Mouse (Mus musculus): ENCODE data around the gene Arrb1.

The Arrb1 gene

DNA sequence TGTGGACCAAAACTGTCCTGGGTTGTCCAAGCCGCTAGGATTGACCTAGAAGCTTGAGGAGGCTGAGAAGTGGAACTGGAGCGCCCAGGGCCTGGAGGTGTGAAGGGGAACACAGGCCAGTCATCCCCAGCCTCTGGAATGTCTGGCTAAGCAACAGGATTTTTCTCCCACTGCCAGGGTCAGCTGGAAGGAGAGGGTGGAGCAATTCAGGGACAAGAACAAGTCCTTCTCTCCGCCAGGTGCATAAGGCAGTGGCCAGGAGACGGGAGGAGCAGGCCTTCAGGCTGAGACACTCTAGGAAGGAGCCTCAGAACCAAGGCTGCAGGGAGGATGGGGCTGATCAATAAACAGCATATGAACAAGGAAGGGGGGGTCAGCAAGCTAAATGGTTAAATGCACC, 3.2 kb downstream of the Arrb1 start:
- no peak for DNase-seq

DNA sequence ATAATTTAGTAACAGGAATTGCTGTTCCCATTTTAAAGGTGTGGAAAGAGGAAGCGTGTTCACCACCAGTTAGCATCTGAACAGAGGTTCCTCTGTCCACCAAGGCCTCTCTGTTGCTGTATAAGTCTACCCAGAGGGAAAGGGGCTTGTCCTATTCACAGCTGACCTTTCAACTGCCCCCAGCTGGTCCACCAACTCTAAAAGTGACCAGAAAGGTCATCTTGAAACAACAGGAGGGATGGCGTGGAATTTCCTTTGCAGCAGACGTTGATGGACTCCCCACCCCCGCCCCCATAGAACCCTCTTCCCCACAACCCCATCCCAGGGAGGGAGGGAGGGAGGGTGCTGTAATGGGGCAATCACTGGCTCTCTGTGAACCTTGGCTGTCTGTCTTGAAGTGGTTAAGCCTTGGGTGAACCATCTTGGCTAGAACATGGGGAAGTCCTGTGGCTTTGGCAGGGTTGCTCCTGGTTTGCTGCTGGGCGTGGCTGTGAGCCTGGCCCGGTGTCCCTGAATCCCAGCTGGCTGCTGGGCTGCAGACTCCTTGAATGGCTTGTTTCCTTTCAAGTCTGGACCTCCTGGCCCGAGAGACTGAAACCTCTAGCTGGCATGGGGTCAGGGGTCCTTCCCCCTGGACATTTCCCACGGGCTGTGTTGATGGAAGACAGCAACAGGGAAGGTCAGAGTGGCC, 4.1 kb downstream of the Arrb1 start:
- DNase-seq: peak; percentile 47 to 59

DNA sequence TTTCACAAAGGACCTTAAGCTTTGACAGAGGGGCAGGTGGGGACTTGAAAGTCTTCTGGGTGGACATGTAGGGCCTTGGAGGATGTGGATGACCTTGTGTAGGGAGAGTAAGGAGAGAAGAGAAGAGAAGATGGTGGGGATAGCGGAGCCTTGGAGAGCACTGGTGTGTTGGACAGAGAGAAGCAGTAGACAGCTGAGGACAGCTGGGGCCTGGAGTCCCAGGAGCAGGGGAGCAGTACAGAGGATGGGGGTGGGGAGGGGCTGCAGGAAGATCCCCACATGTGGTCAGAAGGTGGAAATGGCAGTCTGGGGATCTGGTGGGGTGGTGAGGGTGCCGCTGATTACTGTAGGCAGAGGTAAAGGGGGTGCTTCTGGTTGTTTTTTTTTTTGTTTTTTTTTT, 4.8 kb downstream of the Arrb1 start:
- DNase-seq: no peak

DNA sequence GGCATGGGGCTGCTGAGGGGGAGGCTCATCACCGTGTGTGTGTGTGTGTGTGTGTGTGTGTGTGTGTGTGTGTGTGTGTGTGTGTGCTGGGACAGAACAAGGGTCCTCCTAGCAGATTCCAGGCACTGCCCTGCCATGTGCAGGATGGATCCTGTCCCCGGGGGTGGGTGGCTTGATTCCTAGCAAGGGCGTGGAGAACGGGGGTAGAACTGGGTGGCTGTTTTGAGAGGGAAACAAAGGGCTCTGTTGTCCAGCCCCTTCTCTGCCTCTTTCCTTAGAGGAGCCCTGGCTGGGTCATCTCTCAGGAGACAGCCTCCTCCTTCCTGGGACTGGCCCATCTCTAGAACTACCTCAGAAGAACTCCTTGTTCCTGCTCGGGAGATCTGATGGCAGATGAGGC, 5.9 kb downstream of the Arrb1 start:
- no peak for DNase-seq

DNA sequence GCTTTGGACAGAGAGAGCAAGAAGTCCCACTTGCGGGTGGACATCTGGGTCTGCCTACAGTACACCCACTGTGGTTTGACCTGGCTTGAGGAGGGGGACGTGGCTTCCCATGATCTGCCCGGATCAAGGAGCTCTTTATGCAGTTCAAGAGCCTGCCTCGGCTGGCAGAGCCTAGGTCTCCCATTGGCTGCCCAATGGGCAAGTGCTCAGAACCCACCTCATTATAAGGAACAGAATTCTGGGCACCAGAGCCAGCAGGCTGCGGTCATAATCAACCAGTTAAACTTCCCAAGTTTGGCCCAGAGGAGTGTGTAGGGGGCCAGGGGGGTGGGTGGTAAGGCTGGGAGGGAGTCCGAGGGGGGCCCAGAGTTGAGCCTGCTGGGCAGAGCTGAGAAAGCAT, 9.0 kb downstream of the Arrb1 start:
- no peak for DNase-seq

DNA sequence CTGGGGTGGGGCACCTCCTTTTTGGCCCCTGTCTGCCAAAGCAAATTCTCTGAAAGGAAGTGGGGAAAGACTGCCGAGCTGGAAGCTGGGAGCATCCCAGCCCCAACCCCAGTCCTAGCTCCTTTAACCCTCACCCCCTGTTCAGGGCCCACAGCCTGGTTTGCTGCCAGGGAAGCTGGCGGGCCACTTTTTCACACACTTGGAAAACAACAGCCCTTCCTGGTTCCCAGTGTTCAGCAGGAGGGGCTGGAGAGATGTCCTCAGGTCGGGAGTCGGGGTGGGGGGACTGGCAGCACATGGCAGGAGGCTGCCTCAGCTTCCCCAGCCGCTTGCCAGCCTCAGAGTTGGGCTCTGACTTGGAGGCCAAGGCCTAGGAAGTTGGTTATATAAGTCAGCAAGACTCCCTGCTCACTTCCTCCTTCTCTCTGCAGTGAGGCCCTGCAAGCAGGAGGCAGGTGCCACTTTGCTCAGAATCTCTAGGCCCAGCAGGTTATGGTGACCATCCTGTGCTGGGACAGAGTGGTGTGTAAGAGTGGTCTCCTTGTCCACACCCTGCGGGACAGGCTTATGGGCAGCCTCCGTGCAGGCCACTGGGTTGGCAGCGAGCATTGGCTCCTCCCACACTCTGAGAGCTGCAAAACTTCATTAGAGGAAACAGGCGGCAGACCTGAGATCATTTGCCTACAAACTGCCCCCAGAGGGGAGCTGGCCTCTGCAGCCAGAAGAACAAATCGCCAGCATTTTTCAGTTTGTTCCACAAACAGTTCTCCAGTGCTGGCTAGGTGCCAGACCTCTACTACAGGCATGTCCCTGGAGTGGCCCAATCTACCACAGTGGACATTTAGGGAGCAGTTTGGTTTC, 10.8 kb downstream of the Arrb1 start:
- peak; percentile 45 to 59 for DNase-seq

DNA sequence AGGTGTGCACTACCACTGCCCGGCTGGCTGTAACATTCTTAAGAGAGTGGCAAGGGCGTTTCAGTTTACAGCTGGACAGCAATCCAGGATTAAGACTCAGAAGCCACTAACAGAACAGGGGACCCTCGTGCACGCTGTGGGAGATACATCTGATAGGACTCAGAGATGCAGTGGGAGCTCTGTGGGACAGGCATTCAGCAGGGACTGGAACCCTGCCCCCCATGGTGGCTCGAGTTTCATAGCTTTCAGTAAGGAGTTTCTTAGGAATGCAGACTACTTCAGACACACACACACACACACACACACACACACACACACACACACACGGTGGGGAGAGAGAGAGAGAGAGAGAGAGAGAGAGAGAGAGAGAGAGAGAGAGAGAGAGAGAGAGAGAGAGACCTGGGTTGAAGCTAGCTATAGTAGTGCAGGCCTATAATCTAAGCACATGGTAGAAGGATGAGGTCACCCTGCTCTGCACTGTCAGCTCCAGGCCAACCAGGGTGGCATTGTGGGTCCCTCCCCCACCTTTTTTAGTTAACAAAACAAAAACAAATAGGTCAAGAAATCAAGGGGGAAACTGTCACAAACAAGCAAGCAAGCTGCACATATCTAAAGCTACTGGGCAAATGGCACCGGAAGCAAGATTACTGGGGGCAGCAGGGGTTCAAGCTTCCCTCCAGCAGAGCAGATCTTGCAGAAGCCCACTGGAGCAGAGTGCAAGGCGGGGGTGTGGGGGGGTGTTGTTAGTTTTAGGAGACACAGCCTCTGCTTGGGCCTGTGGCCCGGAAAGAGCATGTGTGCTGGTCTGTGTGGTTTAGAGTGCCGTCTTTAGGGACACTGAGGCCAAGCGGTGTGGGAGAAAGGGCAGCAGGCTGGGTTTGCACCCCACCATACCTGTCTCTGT, 12.6 kb downstream of the Arrb1 start:
- no peak for DNase-seq

DNA sequence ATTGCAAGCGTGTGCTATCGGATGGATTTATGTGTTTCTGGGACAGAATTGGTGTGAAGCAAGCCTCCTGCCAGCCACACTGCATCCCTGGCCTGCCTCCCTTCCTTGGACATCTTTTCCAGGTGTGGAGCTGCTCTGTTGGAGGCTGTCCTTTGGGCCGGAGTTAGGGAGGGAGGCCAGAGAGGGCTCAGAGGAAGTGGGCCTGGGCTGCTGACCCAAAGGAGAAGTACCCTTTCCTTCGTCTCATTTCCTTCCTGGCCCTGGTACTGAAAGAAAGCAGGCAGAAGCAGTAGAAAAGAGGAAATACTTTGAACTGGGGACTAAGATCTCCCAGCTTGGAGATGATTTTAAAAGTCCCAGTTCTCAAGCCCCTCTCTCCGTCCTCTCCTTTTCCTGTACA, 14.4 kb downstream of the Arrb1 start:
- DNase-seq: no peak

DNA sequence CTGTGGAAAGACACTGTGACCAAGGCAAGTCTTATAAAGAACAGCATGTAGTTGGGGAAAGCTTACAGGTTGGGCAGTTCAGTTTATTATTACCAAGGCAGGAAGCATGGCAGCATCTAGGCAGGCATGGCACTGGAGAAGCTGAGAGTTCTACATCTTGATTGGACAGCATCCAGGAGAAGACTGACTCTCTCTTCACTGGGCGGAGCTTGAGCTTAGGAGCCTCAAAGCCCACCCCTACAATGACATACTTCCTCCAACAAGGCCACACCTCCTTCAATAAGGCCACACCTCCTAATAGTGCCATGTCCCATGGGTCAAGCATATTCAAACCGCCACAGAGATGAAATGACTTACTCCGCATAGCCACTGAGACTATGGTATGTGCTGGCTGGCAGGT, 16.4 kb downstream of the Arrb1 start:
- DNase-seq: no peak

DNA sequence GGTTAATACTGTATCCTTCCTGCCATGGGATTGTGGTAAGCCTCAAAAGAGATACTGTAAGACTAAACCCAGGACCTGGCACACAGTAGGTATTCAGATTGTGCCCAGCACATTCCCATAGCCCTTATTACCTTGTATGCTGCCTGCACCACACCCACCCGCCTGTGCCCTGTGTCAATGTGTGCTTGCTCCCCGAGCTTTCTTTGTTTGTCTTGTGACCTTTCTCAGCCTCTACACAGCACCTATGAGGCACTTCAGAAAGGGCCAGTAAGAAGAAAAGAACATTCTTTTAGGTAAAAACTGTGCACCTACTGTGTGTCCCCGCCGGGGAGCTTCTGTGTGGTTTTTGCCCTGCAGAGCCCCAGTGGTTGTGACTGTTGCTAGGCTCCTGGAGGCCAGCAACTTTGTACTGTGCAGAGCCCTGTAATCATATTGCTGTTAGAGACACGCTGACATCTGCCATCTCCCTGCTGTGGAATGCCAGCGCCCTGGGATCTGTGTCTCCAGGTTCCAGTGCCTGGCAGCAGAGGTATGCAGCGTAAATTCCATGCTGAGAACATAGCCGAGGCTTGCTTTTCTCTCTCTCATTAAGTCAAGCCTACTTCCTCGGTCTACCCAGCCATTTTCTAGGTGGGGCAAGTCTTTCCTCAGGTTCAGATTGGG, 18.1 kb downstream of the Arrb1 start:
- no peak for DNase-seq

DNA sequence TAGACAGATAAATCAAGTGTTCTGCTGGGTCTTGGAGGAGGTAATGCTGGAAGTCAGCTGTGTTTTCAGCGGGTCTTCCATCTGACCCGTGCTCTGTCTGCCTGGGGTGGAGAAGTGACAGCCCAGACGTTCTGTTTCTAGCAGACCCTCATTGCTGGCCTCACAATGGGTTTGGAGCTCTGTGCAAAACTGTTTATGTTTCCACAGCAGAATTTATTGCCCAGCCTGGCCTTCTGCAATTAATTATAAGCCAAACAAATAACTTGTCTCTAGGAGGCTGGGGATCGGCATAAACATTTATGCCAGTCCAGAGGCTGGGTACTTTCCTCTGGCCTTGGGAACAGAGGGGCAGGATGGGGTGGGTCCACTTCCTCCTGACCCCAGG, 18.6 kb downstream of the Arrb1 start:
- no peak for DNase-seq

DNA sequence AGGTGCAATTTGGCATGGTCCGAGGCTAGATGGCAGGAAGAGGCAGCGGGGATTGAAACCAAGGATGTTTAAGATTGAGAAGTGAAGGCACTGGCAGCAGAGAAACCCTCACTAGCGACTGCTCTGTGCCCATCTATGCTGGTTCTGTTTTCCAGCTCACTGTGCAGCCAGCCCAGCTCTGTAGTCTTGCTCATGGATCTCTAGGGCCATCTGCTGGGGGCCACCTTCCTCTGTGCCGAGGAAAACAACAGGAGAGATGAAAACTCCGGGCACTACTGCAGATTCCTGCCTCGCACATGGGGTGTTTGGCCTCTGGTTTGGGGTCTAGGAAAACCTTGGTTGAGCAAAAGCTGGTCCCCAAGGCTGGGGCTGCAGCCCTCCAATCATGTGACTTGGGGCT, 20.6 kb downstream of the Arrb1 start:
- DNase-seq: peak; percentile 75 to 76

DNA sequence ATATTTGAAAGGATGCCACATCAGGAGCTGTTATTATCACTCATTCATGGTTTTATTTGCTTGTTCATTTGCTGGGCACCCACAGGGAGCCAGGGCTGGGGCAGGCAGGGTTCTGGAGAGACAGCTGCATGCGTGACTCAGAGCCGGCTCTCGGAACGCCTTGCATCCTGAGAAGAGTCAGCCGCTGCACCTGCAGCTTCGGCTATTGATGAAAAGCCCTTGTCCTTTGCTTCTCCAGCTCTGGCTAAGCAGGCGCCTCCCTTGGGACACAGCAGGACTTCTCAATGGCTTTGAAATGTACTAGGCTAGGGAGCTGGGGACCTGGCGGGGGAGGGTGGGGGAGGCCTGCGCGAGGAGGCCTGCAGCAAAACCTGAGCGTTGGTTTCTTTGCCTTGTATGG, 23.8 kb downstream of the Arrb1 start:
- DNase-seq: no peak

DNA sequence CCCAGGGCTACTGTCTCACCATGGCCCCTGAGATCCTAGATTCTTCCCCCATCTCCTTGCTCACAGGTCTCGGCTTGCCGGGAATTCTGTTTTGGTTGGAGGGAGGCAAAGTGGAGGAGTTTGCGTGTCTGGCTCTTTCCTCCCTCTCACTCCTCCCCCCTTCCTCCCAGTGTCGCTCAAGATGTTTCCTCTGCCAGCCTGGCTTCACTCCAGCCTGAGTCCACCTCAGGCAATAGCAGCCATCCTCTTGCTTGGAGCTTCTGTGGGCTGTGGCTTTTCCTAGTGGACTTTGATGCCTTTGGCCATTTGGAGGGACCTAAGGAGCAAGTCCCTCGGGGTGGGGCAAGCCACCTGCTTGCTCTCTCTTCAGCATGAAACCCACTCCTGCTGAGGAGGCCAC, 27.2 kb downstream of the Arrb1 start:
- DNase-seq: peak; percentile 64 to 68

DNA sequence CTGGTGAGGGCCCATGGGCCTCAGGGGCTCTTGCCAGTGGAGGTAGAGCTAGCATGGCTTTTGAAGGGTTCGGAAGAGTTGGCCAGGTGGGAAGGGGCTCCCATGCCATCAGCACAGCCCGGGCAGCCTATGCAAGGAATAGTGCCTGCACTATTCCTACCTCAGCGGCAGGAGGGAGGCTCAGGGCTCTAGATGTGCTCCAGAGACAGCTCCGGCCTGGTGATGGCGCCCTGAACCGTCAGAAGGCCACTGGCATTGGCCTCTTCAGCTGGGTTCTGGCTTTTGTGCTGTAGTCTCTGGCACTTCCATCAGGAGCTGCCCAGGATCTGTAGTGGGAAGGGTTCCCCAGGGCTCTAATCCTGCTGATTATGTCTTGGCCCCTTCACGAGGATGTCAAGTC, 28.0 kb downstream of the Arrb1 start:
- DNase-seq: peak; percentile 47 to 49

DNA sequence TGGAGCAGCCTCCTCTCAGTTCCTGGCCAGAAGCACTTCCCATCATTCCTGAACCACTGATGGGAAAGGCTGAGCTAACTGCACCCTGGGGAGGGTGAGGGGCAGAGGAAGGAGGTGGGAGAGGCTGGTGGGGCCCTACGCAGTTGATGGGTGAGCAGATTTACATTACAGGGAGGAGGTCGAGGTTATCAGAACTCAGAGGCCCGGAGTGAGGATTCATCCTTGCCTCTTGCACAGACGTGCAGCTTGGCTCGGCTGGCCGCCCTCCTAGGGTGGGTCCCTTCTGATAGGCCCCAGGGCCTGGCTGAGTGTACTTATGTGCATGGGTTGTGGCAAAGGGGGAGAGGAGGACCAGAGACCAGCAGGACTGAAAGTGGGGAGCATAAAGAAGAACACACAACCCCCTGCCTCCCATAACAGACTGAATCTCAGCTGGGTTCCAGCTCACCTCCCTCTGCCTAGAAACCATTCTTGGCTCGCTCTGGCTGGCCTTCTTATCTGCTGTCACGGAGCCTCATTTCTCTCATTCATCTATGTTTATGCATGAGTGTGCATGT, 30.1 kb downstream of the Arrb1 start:
- DNase-seq: peak; percentile 60 to 73

DNA sequence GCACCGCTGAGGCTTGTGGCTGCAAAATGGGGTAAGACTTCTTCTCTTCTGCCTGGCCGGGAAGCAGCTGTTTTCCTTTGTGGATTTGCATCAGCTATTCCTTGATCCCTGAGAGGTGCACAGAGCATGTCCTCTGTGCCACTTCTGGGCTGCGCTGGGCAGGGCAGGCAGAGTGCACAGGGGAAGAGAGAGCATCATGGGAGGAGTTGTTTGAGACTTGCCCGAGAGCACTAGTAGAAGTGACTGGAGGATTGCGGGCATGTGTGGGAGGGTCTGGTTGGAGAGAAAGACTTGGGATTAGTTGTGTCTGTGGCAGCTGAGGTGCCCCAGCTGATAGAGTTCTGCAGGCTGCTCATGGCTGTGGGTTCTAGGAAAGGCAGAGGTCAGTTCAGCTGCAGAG, 35.4 kb downstream of the Arrb1 start:
- DNase-seq: no peak

DNA sequence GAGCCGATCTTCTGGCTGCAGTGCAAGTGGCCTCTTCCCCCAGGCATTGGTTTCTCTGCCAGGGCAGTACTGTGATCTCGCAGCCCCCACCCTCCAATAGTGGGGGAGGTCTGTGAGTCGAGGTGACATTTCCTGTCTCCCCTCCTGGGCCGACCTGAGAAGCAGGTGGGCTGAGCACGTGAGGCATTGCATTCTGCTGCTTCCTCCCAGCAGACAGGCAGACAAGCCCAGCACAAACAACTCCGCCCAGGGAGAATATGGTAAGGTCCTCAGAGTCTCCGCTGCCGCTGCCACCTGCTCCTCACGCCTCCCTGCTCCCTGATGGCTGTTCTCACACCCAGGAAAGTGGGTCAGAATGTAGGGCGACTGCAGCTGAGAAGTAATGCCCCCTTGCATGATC, 37.7 kb downstream of the Arrb1 start:
- DNase-seq: peak; percentile 49 to 58

DNA sequence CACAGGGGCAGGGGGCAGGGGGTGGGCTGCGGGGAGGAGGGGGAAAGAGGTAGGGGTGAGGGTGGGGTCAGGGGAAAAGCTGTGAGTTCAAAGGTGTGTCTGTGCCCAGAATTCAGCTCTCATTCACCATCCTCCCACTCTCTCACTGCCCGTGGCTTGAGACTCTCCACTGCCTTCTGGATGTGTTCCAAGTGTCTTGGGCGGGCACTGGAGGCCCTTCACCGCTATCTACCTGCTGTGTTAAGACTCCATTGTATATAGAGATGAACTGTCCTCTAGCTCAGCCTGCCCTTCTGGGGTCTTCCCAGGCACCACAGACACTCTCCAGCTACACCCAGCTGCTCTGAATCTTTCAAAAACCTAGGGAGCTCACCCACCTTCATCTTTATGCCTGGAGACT, 38.1 kb downstream of the Arrb1 start:
- DNase-seq: peak; percentile 29 to 31

DNA sequence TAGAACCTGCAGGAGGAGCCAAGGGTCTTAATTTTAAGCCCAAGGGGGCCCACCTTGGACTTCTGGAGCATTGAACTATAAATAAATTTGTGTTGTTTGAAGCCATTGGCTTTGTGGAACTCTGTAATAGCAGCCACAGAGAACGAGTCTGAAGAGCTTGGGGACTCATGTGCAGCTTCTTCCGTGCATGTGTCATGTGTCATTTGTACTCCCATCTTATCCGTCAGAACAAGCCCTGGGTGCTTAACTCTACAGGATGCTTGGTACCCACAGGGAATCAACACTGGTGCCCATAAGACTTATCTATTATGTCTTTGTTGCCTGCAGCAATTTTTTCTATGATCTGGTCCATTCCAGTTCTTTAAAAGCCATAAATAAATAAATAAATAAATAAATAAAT, 43.0 kb downstream of the Arrb1 start:
- no peak for DNase-seq

DNA sequence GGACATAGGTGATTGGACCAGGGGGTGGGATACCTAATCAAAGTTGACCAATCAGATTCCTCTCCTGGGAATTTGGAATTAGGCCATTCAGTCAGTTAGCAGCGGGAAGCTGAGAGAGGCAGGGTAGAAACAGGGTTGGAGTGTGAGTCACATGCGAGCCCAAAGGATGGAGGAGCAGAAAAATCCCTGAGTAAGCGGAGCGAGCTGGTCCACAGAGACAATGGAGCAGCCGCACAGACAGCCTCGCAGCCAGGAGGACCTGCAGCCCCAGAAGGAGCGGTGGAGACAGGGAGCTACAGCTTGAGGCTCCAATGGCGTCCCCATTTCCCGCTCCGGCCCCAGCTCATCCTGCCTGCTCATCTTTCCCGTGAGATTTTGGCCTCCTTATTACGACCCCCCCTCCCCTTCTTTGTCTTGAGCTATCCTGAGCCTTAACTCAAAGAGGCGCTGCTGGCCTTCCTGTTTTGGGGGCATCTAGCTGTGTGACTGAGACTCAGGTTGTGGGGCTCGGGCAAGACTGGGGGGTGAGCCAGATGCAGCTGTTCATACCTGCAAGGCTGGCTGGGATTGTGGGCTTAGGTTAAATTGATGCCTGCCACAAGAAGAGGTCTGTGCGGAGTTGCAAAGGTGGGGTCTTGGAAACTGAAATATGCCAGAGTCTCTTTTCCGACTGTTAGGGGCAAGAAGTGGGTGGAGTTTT, 44.4 kb downstream of the Arrb1 start:
- DNase-seq: peak; percentile 68 to 78

DNA sequence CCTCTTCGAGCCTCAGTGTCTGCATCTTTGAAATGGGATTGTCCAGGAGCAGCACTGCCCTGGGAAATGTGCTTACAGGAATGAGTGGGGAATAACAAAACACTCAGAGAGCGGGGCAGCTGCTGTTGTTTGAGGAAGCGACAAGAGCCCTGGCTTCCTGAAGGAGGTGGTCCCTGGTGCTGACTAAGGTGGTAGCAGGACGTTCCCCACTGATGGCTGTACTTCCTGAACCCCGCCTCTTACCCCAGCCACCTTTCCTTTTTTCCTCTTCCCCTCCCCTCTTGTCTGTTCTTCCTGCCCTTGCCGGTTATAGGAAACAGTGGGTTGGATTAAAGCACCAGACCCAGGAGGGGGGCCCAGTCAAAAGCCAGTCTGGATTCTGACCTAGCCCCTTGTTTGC, 45.0 kb downstream of the Arrb1 start:
- DNase-seq: no peak
